Mouse (Mus musculus) embryonic facial prominence, embryonic 10.5 days (tissue): ENCODE data around the gene Ly6g5c. TPM values are rescaled to one million over a fixed set of nuclear protein-coding genes. Genes with fewer than 3 reads are reported as not detected.

Experiments
- DNase-seq: peaks from one replicate; pipeline ENCODE4 v3.0.0-alpha.2; 2017; ENCODE audit warnings: low spot score
- H3K27ac ChIP-seq: fragments of 300-500 bp; sonication (generic); replicated peaks from 2 replicates; pipeline ENCODE4 v1.5.1; 2016; ENCODE audit warnings: mild to moderate bottlenecking
- H3K27me3 ChIP-seq: fragments of 300-500 bp; sonication (generic); replicated peaks from 2 replicates; pipeline ENCODE4 v1.6.1; 2016; ENCODE audit warnings: low read depth, mild to moderate bottlenecking; ENCODE audit not compliant: poor library complexity, severe bottlenecking
- H3K36me3 ChIP-seq: fragments of 300-500 bp; sonication (generic); replicated peaks from 2 replicates; pipeline ENCODE4 v1.6.1; 2016; ENCODE audit warnings: mild to moderate bottlenecking, moderate library complexity
- H3K4me1 ChIP-seq: fragments of 300-500 bp; sonication (generic); 2 replicates; pipeline ENCODE4 v1.6.1; 2016
- H3K4me3 ChIP-seq: fragments of 300-500 bp; sonication (generic); 2 replicates; pipeline ENCODE4 v1.5.1; 2016; ENCODE audit warnings: mild to moderate bottlenecking, moderate library complexity
- H3K9me3 ChIP-seq: fragments of 300-500 bp; sonication (generic); 2 replicates; pipeline ENCODE4 v1.6.1; 2016; ENCODE audit warnings: mild to moderate bottlenecking
- WGBS: fragments of 180-500 bp; shearing (Covaris S2); methylation state at CpG from one replicate; pipeline ENCODE4 v1.1.7; 2016; 5-methylcytosine and 5-hydroxymethylcytosine counted together
- polyA plus RNA-seq: library from polyadenylated mRNA; unstranded; fragments of >200 nt; fragmentation: Nextera tagmentation; extraction: Ambion mirVana; gene quantifications from 2 replicates; pipeline ENCODE4 v1.2.1, GENCODE M21; 2016

Ly6g5c gene
- polyA plus RNA-seq, 1 experiment from 2014 or later, result not detected

DNA sequence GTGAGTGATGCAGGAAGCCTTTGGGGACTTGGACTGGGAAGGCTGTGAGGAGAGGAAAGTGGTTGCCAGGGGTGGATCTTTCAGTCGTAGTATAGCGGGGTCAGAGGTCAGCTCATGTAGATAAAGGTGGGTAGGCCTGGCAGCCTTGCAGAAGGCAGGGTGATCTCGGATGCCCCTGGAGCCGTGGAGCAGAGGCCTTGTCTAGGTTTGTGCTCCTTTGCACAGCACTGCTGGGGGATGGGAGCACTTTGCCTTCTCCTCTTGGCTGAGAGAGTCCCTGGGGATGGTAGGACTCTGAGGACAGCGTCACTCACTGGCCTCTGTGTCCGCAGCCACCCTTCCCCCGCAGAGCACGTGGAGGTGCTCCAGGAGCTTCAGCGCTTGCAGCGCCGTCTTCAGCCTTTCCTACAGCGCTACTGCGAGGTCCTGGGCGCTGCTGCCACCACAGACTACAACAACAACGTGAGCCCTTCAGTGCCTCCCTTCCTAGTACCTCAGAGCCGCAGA lies 32.5 kb downstream of the Ly6g5c start:
- 81% methylated on average over 16 of the region's 16 CpGs for WGBS
- Histone ChIP-seq H3K4me1 (peaks cover 16% of the 10 kb centered on the region), H3K27ac (no peak overlapping the region), H3K9me3 (peaks cover 9% of the 10 kb centered on the region; the same call in 1 of the 2 replicates), H3K4me3 (peak overlapping the region; percentile 30; the same call in 1 of the 2 replicates), H3K36me3 (peaks cover 83% of the 10 kb centered on the region), H3K27me3 (no peaks in the 10 kb centered on the region)
- no peak for DNase-seq

DNA sequence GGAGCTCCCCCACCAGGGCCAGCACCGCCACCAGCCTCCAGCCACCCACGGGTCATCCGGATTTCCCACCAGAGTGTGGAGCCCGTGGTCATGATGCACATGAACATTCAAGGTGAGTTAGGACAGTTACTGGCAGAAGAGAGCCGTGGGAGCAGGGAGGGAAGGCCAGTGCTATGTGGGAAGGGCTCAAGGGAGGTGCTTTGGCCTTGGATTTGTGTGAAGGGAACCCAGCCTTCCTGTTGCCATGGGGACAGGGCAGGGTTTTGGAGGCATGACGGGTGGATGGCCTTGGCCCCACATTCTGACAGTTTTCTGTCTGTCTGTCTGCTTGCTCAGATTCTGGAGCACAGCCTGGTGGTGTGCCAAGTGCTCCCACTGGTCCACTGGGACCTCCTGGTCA lies 33.9 kb downstream of the Ly6g5c start:
- no peak overlapping the region for H3K4me3 ChIP-seq
- no peak overlapping the region for H3K27ac ChIP-seq
- H3K27me3 ChIP-seq, result no peaks in the 10 kb centered on the region
- peaks cover 9% of the 10 kb centered on the region; the same call in 1 of the 2 replicates for H3K9me3 ChIP-seq
- peaks cover 6% of the 10 kb centered on the region for H3K4me1 ChIP-seq
- DNase-seq, result no peak
- H3K36me3 ChIP-seq, result peaks cover 97% of the 10 kb centered on the region
- WGBS, result 90% methylated on average over 6 of the region's 6 CpGs

- Histone ChIP-seq H3K27ac (no peak overlapping the region), H3K27me3 (no peaks in the 10 kb centered on the region), H3K4me3 (no peak overlapping the region), H3K9me3 (peaks cover 9% of the 10 kb centered on the region; the same call in 1 of the 2 replicates), H3K4me1 (no peaks in the 10 kb centered on the region), H3K36me3 (peaks cover 99% of the 10 kb centered on the region)
- WGBS, result 89% methylated on average over 5 of the region's 5 CpGs
- DNase-seq, result no peak
These were observed 38.1 kb downstream of the Ly6g5c start for GRCm38 (mm10) chr17:35146139-35146538.

GRCm38 (mm10) chr17:35147348-35147747 lies 39.3 kb downstream of the Ly6g5c start:
- H3K27ac ChIP-seq, result no peak overlapping the region
- H3K9me3 ChIP-seq, result peaks cover 9% of the 10 kb centered on the region; the same call in 1 of the 2 replicates
- H3K27me3 ChIP-seq, result no peaks in the 10 kb centered on the region
- no peak overlapping the region for H3K4me3 ChIP-seq
- no peak for DNase-seq
- H3K4me1 ChIP-seq, result no peaks in the 10 kb centered on the region
- H3K36me3 ChIP-seq, result peaks cover 99% of the 10 kb centered on the region
- 62% methylated on average over 3 of the region's 3 CpGs for WGBS

GRCm38 (mm10) chr17:35147922-35148639 lies 40.0 kb downstream of the Ly6g5c start:
- H3K27ac ChIP-seq, result no peak overlapping the region
- peaks cover 99% of the 10 kb centered on the region for H3K36me3 ChIP-seq
- 70% methylated on average over 5 of the region's 5 CpGs for WGBS
- H3K27me3 ChIP-seq, result no peaks in the 10 kb centered on the region
- peaks cover 7% of the 10 kb centered on the region; the same call in 1 of the 2 replicates for H3K9me3 ChIP-seq
- no peaks in the 10 kb centered on the region for H3K4me1 ChIP-seq
- no peak for DNase-seq
- H3K4me3 ChIP-seq, result no peak overlapping the region; the same call in 1 of the 2 replicates

GRCm38 (mm10) chr17:35152121-35152520 lies 44.0 kb downstream of the Ly6g5c start:
- Histone ChIP-seq H3K36me3 (peaks cover 99% of the 10 kb centered on the region), H3K4me1 (peaks cover 12% of the 10 kb centered on the region), H3K9me3 (no peaks in the 10 kb centered on the region), H3K27ac (no peak overlapping the region), H3K27me3 (no peaks in the 10 kb centered on the region), H3K4me3 (no peak overlapping the region; the same call in 1 of the 2 replicates)
- WGBS, result 95% methylated on average over 4 of the region's 4 CpGs
- DNase-seq, result no peak

- Histone ChIP-seq H3K9me3 (no peaks in the 10 kb centered on the region), H3K4me3 (no peak overlapping the region), H3K4me1 (peaks cover 12% of the 10 kb centered on the region), H3K36me3 (peaks cover 99% of the 10 kb centered on the region), H3K27me3 (no peaks in the 10 kb centered on the region), H3K27ac (no peak overlapping the region)
- DNase-seq, result no peak
- 91% methylated on average over 9 of the region's 9 CpGs for WGBS
These were observed 45.0 kb downstream of the Ly6g5c start for GRCm38 (mm10) chr17:35153077-35153476.

- Histone ChIP-seq H3K27ac (no peak overlapping the region), H3K4me1 (peaks cover 12% of the 10 kb centered on the region), H3K27me3 (no peaks in the 10 kb centered on the region), H3K4me3 (no peak overlapping the region; the same call in 1 of the 2 replicates), H3K9me3 (no peaks in the 10 kb centered on the region), H3K36me3 (peaks cover 99% of the 10 kb centered on the region)
- 75% methylated on average over 4 of the region's 4 CpGs for WGBS
- DNase-seq, result no peak
These were observed 45.9 kb downstream of the Ly6g5c start for GRCm38 (mm10) chr17:35153931-35154330.

- no peaks in the 10 kb centered on the region for H3K27me3 ChIP-seq
- no peak overlapping the region for H3K27ac ChIP-seq
- no peaks in the 10 kb centered on the region for H3K9me3 ChIP-seq
- peaks cover 99% of the 10 kb centered on the region for H3K36me3 ChIP-seq
- DNase-seq, result no peak
- 84% methylated on average over 7 of the region's 7 CpGs for WGBS
- peaks cover 12% of the 10 kb centered on the region for H3K4me1 ChIP-seq
- H3K4me3 ChIP-seq, result peak overlapping the region; percentile 16; the same call in 1 of the 2 replicates
These were observed 46.5 kb downstream of the Ly6g5c start for GRCm38 (mm10) chr17:35154616-35155015.

DNA sequence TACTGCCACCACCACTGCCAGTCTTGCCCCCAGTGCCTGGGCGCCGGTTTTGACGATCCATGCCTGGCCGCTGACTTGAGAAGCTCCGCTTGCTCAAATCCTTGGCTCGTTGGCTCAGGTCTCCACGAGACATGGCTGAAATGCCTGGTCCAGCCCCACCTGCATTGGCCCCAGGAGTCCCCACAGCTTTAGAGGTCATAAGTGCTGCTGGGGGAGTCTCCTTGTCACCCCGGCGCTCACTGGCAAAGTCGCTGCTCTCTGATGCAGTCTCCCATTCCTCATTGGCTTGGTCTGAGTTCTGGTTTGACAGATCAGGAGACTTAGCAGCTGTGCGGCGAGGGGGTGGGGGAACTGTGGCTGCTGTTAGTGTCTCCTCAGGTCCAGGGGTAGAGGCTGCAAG lies 47.4 kb downstream of the Ly6g5c start:
- Histone ChIP-seq H3K4me1 (peaks cover 12% of the 10 kb centered on the region), H3K36me3 (peaks cover 99% of the 10 kb centered on the region), H3K9me3 (no peaks in the 10 kb centered on the region), H3K27ac (no peak overlapping the region), H3K4me3 (peak overlapping the region; percentile 16; the same call in 1 of the 2 replicates), H3K27me3 (no peaks in the 10 kb centered on the region)
- no peak for DNase-seq
- whole genome bisulfite sequencing, result 93% methylated on average over 12 of the region's 12 CpGs

DNA sequence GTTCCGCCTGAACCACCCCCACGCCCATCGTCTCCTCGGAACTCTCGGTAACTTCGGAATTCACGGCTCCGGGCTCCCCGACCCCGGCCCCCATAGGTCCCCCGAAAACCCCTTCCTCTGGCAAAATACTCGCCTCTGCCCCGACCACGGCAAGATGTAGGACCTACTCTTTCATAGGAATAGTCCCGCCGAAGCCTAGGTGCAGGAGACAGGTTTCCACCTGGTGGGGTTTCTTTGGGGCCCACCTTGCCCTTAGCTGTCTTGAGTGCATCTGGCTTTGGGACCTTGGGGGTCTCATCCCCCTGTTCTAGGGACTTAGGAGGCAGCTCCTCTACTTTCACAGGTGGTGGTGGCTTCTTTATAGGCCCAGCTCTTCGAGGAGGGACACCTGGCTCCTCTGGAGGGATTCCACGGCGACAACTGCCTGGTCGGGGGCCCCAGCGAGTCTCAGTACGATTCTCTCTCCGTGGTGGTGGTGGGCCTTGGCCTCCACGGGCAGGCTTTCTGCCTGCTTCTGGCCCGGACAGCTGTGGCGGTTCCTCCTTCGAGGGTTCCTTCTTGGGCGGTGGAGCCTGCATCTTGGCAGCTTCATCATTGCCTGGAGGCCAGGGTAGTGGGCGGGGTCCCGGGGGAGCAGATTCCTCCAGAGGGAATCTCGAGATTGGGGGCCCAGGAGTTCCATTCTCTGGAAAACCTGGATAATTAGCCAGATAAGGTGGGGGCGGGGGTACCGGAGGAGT lies 48.6 kb downstream of the Ly6g5c start:
- H3K9me3 ChIP-seq, result no peaks in the 10 kb centered on the region
- WGBS, result 91% methylated on average over 33 of the region's 33 CpGs
- H3K27me3 ChIP-seq, result no peaks in the 10 kb centered on the region
- DNase-seq, result no peak
- H3K27ac ChIP-seq, result no peak overlapping the region
- H3K4me3 ChIP-seq, result no peak overlapping the region
- peaks cover 14% of the 10 kb centered on the region for H3K4me1 ChIP-seq
- peaks cover 100% of the 10 kb centered on the region for H3K36me3 ChIP-seq

GRCm38 (mm10) chr17:35157254-35157653 lies 49.2 kb downstream of the Ly6g5c start:
- H3K9me3 ChIP-seq, result no peaks in the 10 kb centered on the region
- H3K4me1 ChIP-seq, result peaks cover 20% of the 10 kb centered on the region
- WGBS, result 94% methylated on average over 8 of the region's 8 CpGs
- DNase-seq, result no peak
- peaks cover 100% of the 10 kb centered on the region for H3K36me3 ChIP-seq
- H3K27me3 ChIP-seq, result no peaks in the 10 kb centered on the region
- H3K27ac ChIP-seq, result no peak overlapping the region
- no peak overlapping the region for H3K4me3 ChIP-seq
